Mouse (Mus musculus) thymus, adult 2 months (tissue): ENCODE data around the gene Morf4l2. TPM values are rescaled to one million over a fixed set of nuclear protein-coding genes. Genes with fewer than 3 reads are reported as not detected.
"Not testable (repeated sequence)": the region's sequence is repeated elsewhere in the genome, so short reads cannot be mapped to it uniquely, and the experiment has no call there.

ENCODE experiments used
- DNase-seq: peaks from one replicate; pipeline ENCODE4 v3.0.0; 2021
- H3K27ac ChIP-seq: fragments of 200-500 bp; 2 replicates; pipeline ENCODE4 v1.5.1; 2012; ENCODE audit warnings: low read length, control low read depth; ENCODE audit not compliant: control insufficient read depth, insufficient read depth
- H3K27me3 ChIP-seq: fragments of 200-500 bp; 2 replicates; pipeline ENCODE4 v1.6.1; 2012; ENCODE audit warnings: mild to moderate bottlenecking, low read length, moderate library complexity, mixed read lengths; ENCODE audit not compliant: control insufficient read depth, insufficient read depth
- H3K36me3 ChIP-seq: fragments of 200-500 bp; 2 replicates; pipeline ENCODE4 v1.6.1; 2012; ENCODE audit warnings: mild to moderate bottlenecking, low read length, moderate library complexity; ENCODE audit not compliant: control insufficient read depth, insufficient read depth
- H3K4me1 ChIP-seq: fragments of 200-500 bp; replicated peaks from 2 replicates; pipeline ENCODE4 v1.6.1; 2012; ENCODE audit warnings: low read length; ENCODE audit not compliant: control insufficient read depth, insufficient read depth
- H3K4me3 ChIP-seq: fragments of 200-500 bp; 2 replicates; pipeline ENCODE4 v1.5.1; 2012; ENCODE audit warnings: mild to moderate bottlenecking, low read length, control low read depth, moderate library complexity; ENCODE audit not compliant: control insufficient read depth, insufficient read depth
- CTCF ChIP-seq: fragments of 200-500 bp; IDR thresholded peaks from 2 replicates; pipeline ENCODE4 v1.5.1; 2012; ENCODE audit warnings: mild to moderate bottlenecking, control low read depth, low read length, moderate library complexity, borderline replicate concordance; ENCODE audit not compliant: control insufficient read depth, poor library complexity, insufficient read depth; ENCODE audit errors: extremely low read depth
- POLR2A ChIP-seq: fragments of 200-500 bp; IDR thresholded peaks from 2 replicates; pipeline ENCODE4 v1.6.1; 2012; ENCODE audit warnings: mild to moderate bottlenecking, low read length, control low read depth, moderate library complexity; ENCODE audit not compliant: control insufficient read depth, poor library complexity, insufficient read depth; ENCODE audit errors: extremely low read depth
- WGBS: fragments of 180-500 bp; shearing (Covaris S2); methylation state at CpG from one replicate; pipeline ENCODE4 v1.1.7; 2018; 5-methylcytosine and 5-hydroxymethylcytosine counted together
- polyA plus RNA-seq: library from polyadenylated mRNA; depleted of rRNA; stranded (reverse); fragments of >200 nt; gene quantifications from 2 replicates; pipeline ENCODE4 v1.2.3, GENCODE M21; 2012; rRNA removed

The Morf4l2 gene
- polyA plus RNA-seq, 1 experiment, result 37.1 TPM

DNA sequence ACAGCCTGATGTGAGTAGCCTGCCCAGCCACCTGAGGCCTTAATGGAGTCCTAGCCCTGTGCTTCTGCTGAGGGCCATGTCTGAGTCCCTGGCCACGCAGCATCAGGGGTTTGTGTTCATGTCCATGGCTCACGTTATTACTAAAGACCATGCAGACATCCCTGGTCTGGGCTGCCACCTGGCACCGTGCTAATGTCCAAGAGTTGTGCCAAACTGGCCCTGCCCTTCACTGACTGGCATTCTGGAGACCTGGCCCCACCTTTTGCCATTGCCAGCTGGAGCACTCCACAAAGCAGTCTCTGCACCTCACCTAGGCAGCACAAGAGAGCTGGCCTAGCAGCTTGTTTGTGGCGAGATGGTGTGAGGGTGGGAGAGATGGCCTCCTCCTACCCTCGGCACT lies 50.3 kb downstream of the Morf4l2 start:
- no peaks in the 10 kb centered on the region for H3K4me1 ChIP-seq
- H3K27ac ChIP-seq, result no peak overlapping the region
- DNase-seq, result no peak
- TF ChIP-seq CTCF, result no peak
- no peak for TF ChIP-seq POLR2A
- 97% methylated on average over 5 of the region's 5 CpGs for WGBS
- no peak overlapping the region for H3K4me3 ChIP-seq
- no peaks in the 10 kb centered on the region for H3K27me3 ChIP-seq
- H3K36me3 ChIP-seq, result no peaks in the 10 kb centered on the region

DNA sequence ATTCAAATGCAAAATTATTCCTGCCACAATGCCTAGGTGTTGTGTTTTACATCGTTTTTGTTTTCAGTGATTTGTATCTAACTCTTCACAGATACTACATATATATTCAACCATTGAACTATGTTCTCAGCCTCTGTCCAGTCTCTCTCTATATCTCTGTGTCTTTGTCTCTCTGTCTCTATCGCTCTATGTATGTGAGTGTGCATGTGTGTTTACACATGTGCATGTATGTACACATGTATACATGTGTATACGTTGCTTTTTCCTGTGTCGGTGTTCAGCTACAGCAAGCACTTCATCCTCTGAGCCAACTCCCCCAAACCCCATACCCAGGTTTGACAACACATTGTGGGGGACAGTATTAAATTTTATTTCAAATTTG lies 51.2 kb downstream of the Morf4l2 start:
- TF ChIP-seq CTCF, result no peak
- TF ChIP-seq POLR2A, result no peak
- H3K36me3 ChIP-seq, result no peaks in the 10 kb centered on the region
- H3K27ac ChIP-seq, result no peak overlapping the region
- H3K4me3 ChIP-seq, result no peak overlapping the region
- no peaks in the 10 kb centered on the region for H3K27me3 ChIP-seq
- no peaks in the 10 kb centered on the region for H3K4me1 ChIP-seq
- 91% methylated on average over 4 of the region's 4 CpGs for WGBS
- no peak for DNase-seq

DNA sequence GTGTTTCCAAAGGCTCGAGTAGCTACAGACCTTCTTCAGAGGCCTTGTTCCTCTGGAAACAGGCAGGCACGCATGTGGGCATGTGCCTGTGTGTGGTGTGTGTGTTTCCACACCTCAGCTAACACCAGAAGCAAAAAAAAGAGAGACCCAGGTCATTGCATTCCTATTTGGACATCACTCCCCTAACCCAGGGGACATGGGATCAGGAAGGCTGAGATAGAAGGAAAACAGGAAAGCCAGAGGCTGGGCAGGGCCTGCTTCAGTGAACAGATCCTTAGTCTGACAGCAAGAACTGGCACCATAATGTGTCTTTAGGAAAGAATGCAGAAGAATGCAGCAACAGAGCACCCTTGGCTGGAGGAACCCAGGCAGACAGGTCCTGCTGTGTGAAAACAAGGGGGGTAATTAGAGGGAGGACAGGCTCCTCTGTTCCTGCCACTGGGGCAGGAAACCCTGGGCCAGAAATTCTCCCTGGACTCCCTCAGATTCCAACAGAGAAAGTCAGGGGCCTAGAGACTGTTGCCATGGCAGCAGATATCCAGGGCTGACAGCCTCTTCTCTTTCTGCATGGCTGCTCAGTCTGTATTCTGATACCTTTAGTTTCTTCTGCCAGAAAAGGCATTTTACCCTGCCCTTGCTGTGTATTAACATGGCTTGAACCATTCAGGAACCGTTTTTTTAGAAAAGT lies 51.7 kb downstream of the Morf4l2 start:
- not testable (repeated sequence) for H3K27me3 ChIP-seq, H3K4me1 ChIP-seq, H3K4me3 ChIP-seq, H3K36me3 ChIP-seq, H3K27ac ChIP-seq, DNase-seq
- WGBS, result 77% methylated on average over 3 of the region's 3 CpGs

Other genes starting within 250 kb of the Morf4l2 start
- gene Kir3dl1, start 225.7 kb downstream of the Morf4l2 start, polyA plus RNA-seq, result not detected in 2 replicates
- 0.06 TPM in 1 of 2 replicates, not detected in the other for gene Kir3dl2, start 199.6 kb downstream of the Morf4l2 start, polyA plus RNA-seq
- 0.11 and 0.43 TPM in 2 replicates for gene Tceal3, start 152.8 kb downstream of the Morf4l2 start, polyA plus RNA-seq
- gene Tceal1, start 35.7 kb downstream of the Morf4l2 start, polyA plus RNA-seq, result 0.06 and 0.18 TPM in 2 replicates
- gene Glra4, start 36.5 kb upstream of the Morf4l2 start, polyA plus RNA-seq, result not detected in 2 replicates
- gene Plp1, start 79.0 kb upstream of the Morf4l2 start, polyA plus RNA-seq, result 2.1 and 2.5 TPM in 2 replicates
- not detected in 2 replicates for gene Rab9b, start 125.1 kb upstream of the Morf4l2 start, polyA plus RNA-seq
- not detected in 2 replicates for gene H2bfm, start 183.6 kb upstream of the Morf4l2 start, polyA plus RNA-seq
- gene Tmsb15b2, start 231.8 kb upstream of the Morf4l2 start, polyA plus RNA-seq, result not detected in 2 replicates
- gene Tmsb15l, start 233.2 kb upstream of the Morf4l2 start, polyA plus RNA-seq, result 0.93 and 1.3 TPM in 2 replicates
- 1.1 and 1.3 TPM in 2 replicates for gene Tmsb15b1, start 233.2 kb upstream of the Morf4l2 start, polyA plus RNA-seq
- 0.41 and 0.65 TPM in 2 replicates for gene Zcchc18, start 249.5 kb upstream of the Morf4l2 start, polyA plus RNA-seq